Mouse (Mus musculus): Measurements from ENCODE around the gene Pibf1. TPM values are rescaled to one million over a fixed set of nuclear protein-coding genes. Genes with fewer than 3 reads are reported as not detected.

Gene Pibf1
- total RNA-seq, 2 experiments from 2014 or later: 5.8 to 11.0 TPM

- no peak for TF ChIP-seq CTCF (IDR thresholded peaks at IDR 0.05)
- H3K27ac ChIP-seq: no peak overlapping the region
- no peak for DNase-seq
- intact Hi-C loops (cut with DNase I): no loop called here
- no peak overlapping the region for H3K4me3 ChIP-seq
These were observed 60.7 kb downstream of the Pibf1 start for GRCm38 (mm10) chr14:99159940-99160339.

- TF ChIP-seq CTCF (IDR thresholded peaks at IDR 0.05): no peak
- Histone ChIP-seq H3K4me3 (no peak overlapping the region), H3K27ac (no peak overlapping the region)
- no peak for DNase-seq
- intact Hi-C loops (cut with DNase I): no loop called here
These were observed 63.8 kb downstream of the Pibf1 start for GRCm38 (mm10) chr14:99163051-99163450.

DNA sequence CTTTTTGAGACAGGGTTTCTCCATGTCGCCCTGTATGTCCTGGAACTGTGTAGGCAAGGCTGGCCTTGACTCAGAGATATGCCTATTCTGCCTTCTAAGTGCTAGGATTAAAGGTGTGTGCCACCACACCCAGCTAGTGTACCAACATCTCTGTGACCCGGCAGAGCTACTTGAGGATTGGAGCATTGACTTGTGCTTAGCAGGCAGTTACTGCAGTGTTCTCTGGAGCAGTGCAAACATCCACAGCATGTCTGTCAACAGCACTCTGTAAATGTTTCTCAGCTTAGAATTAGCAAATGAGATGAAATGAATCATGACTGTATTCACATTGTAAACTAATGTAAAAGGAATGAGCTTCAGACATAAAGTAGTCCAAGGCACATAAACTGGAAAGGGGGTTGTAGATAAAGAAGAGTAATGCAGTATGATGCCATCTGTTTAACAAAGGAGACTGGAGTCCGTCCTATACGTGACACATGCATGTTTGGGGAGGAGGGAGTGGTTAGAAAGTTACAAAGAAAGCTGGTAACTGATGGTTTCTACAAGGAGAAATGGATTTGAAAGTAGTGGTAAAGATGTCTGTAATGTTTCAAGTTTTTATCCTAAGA lies 75.0 kb downstream of the Pibf1 start:
- H3K27ac ChIP-seq: no peak overlapping the region
- H3K4me3 ChIP-seq: no peak overlapping the region
- TF ChIP-seq CTCF (IDR thresholded peaks at IDR 0.05): no peak
- DNase-seq: no peak
- intact Hi-C loops (cut with DNase I): no loop called here

DNA sequence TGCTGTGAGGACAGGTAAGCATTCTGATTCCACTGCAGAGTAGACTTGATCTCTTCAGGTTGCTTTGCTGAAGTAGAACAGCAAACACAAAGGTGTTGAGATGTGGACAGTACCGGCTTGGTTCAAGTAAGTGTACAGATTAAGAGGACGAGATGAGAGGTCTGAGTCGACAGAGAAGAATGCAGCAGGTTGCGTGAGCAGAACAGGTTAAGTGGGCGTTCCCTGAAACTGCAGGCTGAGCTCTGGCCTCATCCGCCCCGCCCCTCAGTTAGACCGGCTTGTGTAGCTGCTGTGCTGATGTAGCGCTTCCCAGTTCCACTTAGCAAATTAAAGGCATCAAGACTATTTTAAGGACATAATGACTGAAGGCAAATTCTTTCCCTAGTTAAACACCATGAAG lies 77.3 kb downstream of the Pibf1 start:
- Histone ChIP-seq H3K4me3 (no peak overlapping the region), H3K27ac (no peak overlapping the region)
- no peak for TF ChIP-seq CTCF (IDR thresholded peaks at IDR 0.05)
- DNase-seq: no peak
- intact Hi-C loops (cut with DNase I): no loop called here

DNA sequence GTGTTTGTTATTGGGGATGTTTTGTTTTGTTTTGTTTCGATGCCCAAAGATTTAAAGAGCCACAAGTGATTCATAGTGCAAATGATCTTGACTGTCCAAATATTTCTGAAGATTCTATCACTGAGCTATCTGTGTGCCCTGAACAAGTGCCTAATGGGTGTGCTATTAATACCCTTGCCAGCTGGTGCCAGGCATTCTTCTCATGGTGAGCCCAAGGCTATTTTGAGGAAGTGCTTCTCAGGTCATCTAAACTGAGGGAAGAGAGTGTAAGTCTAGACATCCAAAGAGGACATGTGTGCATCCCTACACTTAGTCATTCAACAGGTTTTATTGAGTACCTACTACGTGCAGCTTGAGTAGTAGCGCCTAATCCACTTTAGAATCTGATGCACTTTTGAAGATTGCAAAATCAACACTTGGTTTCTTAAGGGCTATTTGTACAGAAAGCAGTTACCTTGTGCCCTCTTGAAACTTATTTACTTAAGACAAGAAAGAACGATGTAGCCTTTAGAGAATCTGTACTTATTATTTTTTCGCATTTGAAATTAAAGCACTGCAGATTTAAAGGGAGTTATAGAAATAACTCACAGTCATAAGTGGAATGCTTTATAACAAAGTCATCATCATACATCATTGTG lies 91.0 kb downstream of the Pibf1 start:
- Histone ChIP-seq H3K4me3 (peak overlapping the region; percentile 3; the same call in 1 of the 2 replicates), H3K27ac (peak overlapping the region; percentile 69)
- no peak for TF ChIP-seq CTCF (IDR thresholded peaks at IDR 0.05)
- peak; percentile 75 for DNase-seq
- intact Hi-C loops (cut with DNase I): loop anchor here (10.0 kb wide), 1 partner anchor 105 kb away; the partner anchor contains the start of gene Klf5

GRCm38 (mm10) chr14:99205865-99206264 lies 106.6 kb downstream of the Pibf1 start:
- Histone ChIP-seq H3K4me3 (no peak overlapping the region), H3K27ac (no peak overlapping the region)
- DNase-seq: no peak
- intact Hi-C loops (cut with DNase I): no loop called here
- no peak for TF ChIP-seq CTCF (IDR thresholded peaks at IDR 0.05)

- Histone ChIP-seq H3K27ac (no peak overlapping the region), H3K4me3 (no peak overlapping the region)
- no peak for DNase-seq
- intact Hi-C loops (cut with DNase I): no loop called here
- no peak for TF ChIP-seq CTCF (IDR thresholded peaks at IDR 0.05)
These were observed 107.4 kb downstream of the Pibf1 start for GRCm38 (mm10) chr14:99206591-99206990.

- H3K27ac ChIP-seq: no peak overlapping the region
- no peak for DNase-seq
- intact Hi-C loops (cut with DNase I): no loop called here
- H3K4me3 ChIP-seq: no peak overlapping the region
- no peak for TF ChIP-seq CTCF (IDR thresholded peaks at IDR 0.05)
These were observed 111.2 kb downstream of the Pibf1 start for GRCm38 (mm10) chr14:99210431-99210830.

- H3K4me3 ChIP-seq: no peak overlapping the region
- no peak overlapping the region for H3K27ac ChIP-seq
- no peak for TF ChIP-seq CTCF (IDR thresholded peaks at IDR 0.05)
- no peak for DNase-seq
- intact Hi-C loops (cut with DNase I): no loop called here
These were observed 119.3 kb downstream of the Pibf1 start for GRCm38 (mm10) chr14:99218396-99219012.

DNA sequence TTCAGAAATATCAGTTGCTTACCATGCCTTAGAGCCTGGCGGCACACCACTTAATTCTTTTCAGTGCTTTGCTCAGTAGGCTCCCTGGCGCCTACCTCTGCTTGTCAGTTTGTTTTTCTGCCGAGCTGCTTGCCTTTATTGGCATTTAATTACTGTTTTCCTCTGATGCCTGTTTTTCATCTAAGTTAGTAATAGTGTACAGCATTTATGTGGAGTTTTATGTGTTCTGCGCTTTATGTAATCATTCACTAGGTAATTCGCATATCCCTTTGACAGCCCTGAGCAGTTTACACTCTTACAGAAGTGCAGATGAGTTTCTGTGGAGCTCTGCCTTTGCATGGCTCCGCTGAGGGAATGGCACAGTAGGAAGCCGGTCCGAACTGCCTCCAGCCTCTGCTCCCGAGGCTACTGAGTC lies 120.5 kb downstream of the Pibf1 start:
- no peak for TF ChIP-seq CTCF (IDR thresholded peaks at IDR 0.05)
- H3K27ac ChIP-seq: no peak overlapping the region
- DNase-seq: no peak
- no peak overlapping the region for H3K4me3 ChIP-seq
- intact Hi-C loops (cut with DNase I): no loop called here

DNA sequence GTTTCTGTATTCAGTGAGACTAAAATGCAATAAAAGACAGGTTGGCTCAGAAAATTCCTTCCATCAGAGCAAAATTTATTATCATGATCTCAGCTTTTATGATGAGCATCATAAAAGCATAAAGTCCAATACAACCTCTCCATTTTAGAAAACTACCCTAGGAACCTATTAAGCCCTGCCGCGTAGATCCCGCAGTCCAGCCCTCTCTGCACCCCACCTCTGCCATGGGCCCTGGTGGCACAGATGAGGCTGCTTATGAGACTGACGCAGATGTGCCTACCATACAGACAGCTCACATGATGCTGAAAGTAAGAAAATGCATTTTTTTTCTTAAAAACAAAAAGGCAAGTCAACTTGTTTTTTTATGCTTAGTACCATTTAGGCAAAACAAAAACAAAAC lies 126.7 kb downstream of the Pibf1 start:
- intact Hi-C loops (cut with DNase I): no loop called here

DNA sequence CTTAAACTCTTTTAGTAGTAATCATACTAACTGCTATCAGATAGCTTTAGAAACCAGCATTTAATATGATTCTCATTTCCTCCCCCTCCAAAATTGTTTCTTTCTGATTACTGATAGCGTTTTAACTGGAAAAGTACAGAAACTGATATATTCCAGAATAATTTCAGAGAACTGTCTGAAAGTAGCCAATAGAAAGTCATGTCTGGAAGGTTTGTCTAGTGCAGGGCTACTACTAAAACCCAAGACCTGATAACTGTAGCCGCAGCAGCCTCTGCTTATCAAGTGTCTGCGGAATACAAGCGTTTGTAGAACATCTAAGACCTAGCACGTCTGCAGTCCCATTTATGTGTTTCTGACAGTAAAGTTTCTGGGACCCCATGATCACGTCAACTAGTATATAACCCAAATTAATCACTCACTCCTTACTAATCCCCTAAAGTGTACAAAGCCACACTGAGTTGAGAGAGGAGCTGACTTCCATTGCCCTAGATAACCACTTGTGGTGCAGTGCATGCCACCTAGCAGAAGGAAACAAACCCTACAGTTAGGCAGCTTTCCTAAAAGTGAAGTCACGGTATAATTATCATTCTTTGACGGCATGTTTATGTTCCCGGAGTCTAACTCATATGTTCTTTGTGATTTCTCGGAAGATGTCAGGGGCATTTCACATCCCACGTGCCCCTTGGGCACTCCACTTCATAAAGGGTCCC lies 130.0 kb downstream of the Pibf1 start:
- intact Hi-C loops (cut with DNase I): no loop called here
- H3K27ac ChIP-seq: no peak overlapping the region
- no peak for DNase-seq
- H3K4me3 ChIP-seq: no peak overlapping the region
- no peak for TF ChIP-seq CTCF (IDR thresholded peaks at IDR 0.05)

More for the DNA sequence above, 126.7 kb downstream of the Pibf1 start:
- TF ChIP-seq CTCF (IDR thresholded peaks at IDR 0.05): no peak
- Histone ChIP-seq H3K4me3 (no peak overlapping the region), H3K27ac (no peak overlapping the region)
- DNase-seq: no peak

- no peak for TF ChIP-seq CTCF (IDR thresholded peaks at IDR 0.05)
These were observed 133.8 kb downstream of the Pibf1 start for GRCm38 (mm10) chr14:99233056-99233455.

More at GRCm38 (mm10) chr14:99233056-99233455, 133.8 kb downstream of the Pibf1 start:
- intact Hi-C loops (cut with DNase I): no loop called here
- no peak for DNase-seq
- Histone ChIP-seq H3K4me3 (no peak overlapping the region), H3K27ac (no peak overlapping the region)

Data from gastrocnemius, adult 2 months (tissue).